ENCODE assay signal across 24 mouse cellular contexts in genomic region chr9:14109492-14109891, GRCm38 (mm10).
DNase-seq lines count a peak whose midpoint lies in the region; ATAC-seq and TF ChIP-seq lines count a peak whose summit lies in the region.
"Had no signal": no experiment of that assay in that cellular context is flagged by ENCODE, and none has a peak within 500 bp of the region (broad histone marks: within the 10 kb centered on the region; RNA-seq: fewer than 3 reads in every experiment).

No protein-coding gene starts in this region.

- no peak overlapping the region for H3K4me3 ChIP-seq in intestine, embryonic 14.5 days (ENCODE audit: low read depth, low read length)
- no peak overlapping the region for H3K4me3 ChIP-seq in intestine, postnatal 0 days (ENCODE audit: low read depth, low read length)
- no peak overlapping the region for H3K4me3 ChIP-seq in stomach, embryonic 14.5 days (ENCODE audit: low read depth, low read length)
- no peak overlapping the region for H3K4me3 ChIP-seq in stomach, postnatal 0 days (ENCODE audit: low read depth, low read length)
- no peak overlapping the region for H3K4me3 ChIP-seq in intestine, embryonic 16.5 days (ENCODE audit: low read length)
- no peak overlapping the region for H3K4me3 ChIP-seq in stomach, embryonic 16.5 days (replicated peaks; ENCODE audit: low read length)
- no peak overlapping the region for H3K4me3 ChIP-seq in forebrain, embryonic 15.5 days
- no peak overlapping the region for H3K4me3 ChIP-seq in hindbrain, embryonic 14.5 days (replicated peaks; ENCODE audit: low read length)
- H3K4me3 ChIP-seq: embryonic facial prominence, embryonic 12.5 days; embryonic facial prominence, embryonic 15.5 days; erythroblast, embryonic 14.5 days; forebrain, embryonic 10.5 days; forebrain, embryonic 12.5 days had no signal

- H3K4me1 ChIP-seq in intestine, embryonic 14.5 days (replicated peaks; ENCODE audit: control insufficient read depth, insufficient read depth, low read length) = no peaks in the 10 kb centered on the region
- H3K4me1 ChIP-seq in intestine, postnatal 0 days (replicated peaks; ENCODE audit: control insufficient read depth, insufficient read depth, low read length) = no peaks in the 10 kb centered on the region; the same call in 1 of the 2 replicates
- H3K4me1 ChIP-seq in stomach, embryonic 14.5 days (ENCODE audit: control insufficient read depth, insufficient read depth, low read length) = peaks cover 4% of the 10 kb centered on the region; the same call in 1 of the 2 replicates
- H3K4me1 ChIP-seq in stomach, postnatal 0 days (replicated peaks; ENCODE audit: control insufficient read depth, insufficient read depth) = no peaks in the 10 kb centered on the region
- peaks cover 5% of the 10 kb centered on the region; the same call in 1 of the 2 replicates for H3K4me1 ChIP-seq in intestine, embryonic 16.5 days (ENCODE audit: control insufficient read depth, insufficient read depth, low read length)
- peaks cover 11% of the 10 kb centered on the region; the same call in 1 of the 2 replicates for H3K4me1 ChIP-seq in stomach, embryonic 16.5 days (ENCODE audit: control insufficient read depth, insufficient read depth, low read length)
- H3K4me1 ChIP-seq in forebrain, embryonic 15.5 days = no peaks in the 10 kb centered on the region
- H3K4me1 ChIP-seq in hindbrain, embryonic 14.5 days (replicated peaks; ENCODE audit: control insufficient read depth, insufficient read depth, low read length) = no peaks in the 10 kb centered on the region
- H3K4me1 ChIP-seq: embryonic facial prominence, embryonic 15.5 days; forebrain, embryonic 12.5 days had no signal

- no peak overlapping the region for H3K27ac ChIP-seq in intestine, embryonic 14.5 days (ENCODE audit: low read depth)
- H3K27ac ChIP-seq in intestine, postnatal 0 days (ENCODE audit: low read depth, low read length) = no peak overlapping the region
- peak overlapping the region; percentile 13; the same call in 1 of the 2 replicates for H3K27ac ChIP-seq in stomach, embryonic 14.5 days (ENCODE audit: low read length)
- no peak overlapping the region for H3K27ac ChIP-seq in stomach, postnatal 0 days (replicated peaks)
- H3K27ac ChIP-seq in intestine, embryonic 16.5 days (ENCODE audit: low read length) = no peak overlapping the region
- 0 out of 2 replicates have a peak overlapping the region, but pooled peaks have one; percentile 23 for H3K27ac ChIP-seq in stomach, embryonic 16.5 days (ENCODE audit: low read length)
- no peak overlapping the region for H3K27ac ChIP-seq in forebrain, embryonic 15.5 days (replicated peaks)
- no peak overlapping the region for H3K27ac ChIP-seq in hindbrain, embryonic 14.5 days
- H3K27ac ChIP-seq: embryonic facial prominence, embryonic 12.5 days; embryonic facial prominence, embryonic 15.5 days; forebrain, embryonic 10.5 days; forebrain, embryonic 12.5 days had no signal

- no peak for DNase-seq in intestine, embryonic 14.5 days (ENCODE audit: low spot score)
- DNase-seq in stomach, postnatal 0 days (ENCODE audit: low spot score) = no peak
- DNase-seq in hindbrain, embryonic 14.5 days (ENCODE audit: low spot score) = no peak
- DNase-seq: adrenal gland, adult 2 months; adrenal gland, postnatal 10 days; adrenal gland, postnatal 25 days; cerebellum, adult 11 months; cerebellum, adult 18-20 months; cerebellum, adult 8-10 months; cerebellum, adult 9-11 months; cerebellum, postnatal 36 days; embryo, embryonic 11 days; forebrain, postnatal 0 days had no signal

- no peaks in the 10 kb centered on the region for H3K27me3 ChIP-seq in intestine, embryonic 14.5 days (replicated peaks; ENCODE audit: control insufficient read depth, insufficient read depth, low read length)
- no peaks in the 10 kb centered on the region for H3K27me3 ChIP-seq in intestine, postnatal 0 days (replicated peaks; ENCODE audit: control insufficient read depth, insufficient read depth, low read length)
- H3K27me3 ChIP-seq in stomach, embryonic 14.5 days (ENCODE audit: control insufficient read depth, insufficient read depth, low read length) = no peaks in the 10 kb centered on the region
- H3K27me3 ChIP-seq in stomach, postnatal 0 days (ENCODE audit: control insufficient read depth, insufficient read depth, low read length) = no peaks in the 10 kb centered on the region
- H3K27me3 ChIP-seq in intestine, embryonic 16.5 days (replicated peaks; ENCODE audit: control insufficient read depth, insufficient read depth, low read length) = no peaks in the 10 kb centered on the region
- H3K27me3 ChIP-seq in stomach, embryonic 16.5 days (ENCODE audit: control insufficient read depth, insufficient read depth, low read length) = no peaks in the 10 kb centered on the region
- H3K27me3 ChIP-seq in forebrain, embryonic 15.5 days = no peaks in the 10 kb centered on the region
- no peaks in the 10 kb centered on the region for H3K27me3 ChIP-seq in hindbrain, embryonic 14.5 days (ENCODE audit: control insufficient read depth, insufficient read depth, low read length)
- H3K27me3 ChIP-seq: embryonic facial prominence, embryonic 12.5 days; embryonic facial prominence, embryonic 15.5 days; forebrain, embryonic 12.5 days had no signal

- no peak for TF ChIP-seq EP300 in stomach, postnatal 0 days (optimal IDR thresholded peaks at IDR 0.05)

- H3K4me2 ChIP-seq in intestine, embryonic 14.5 days (ENCODE audit: low read length) = no peak overlapping the region
- H3K4me2 ChIP-seq in intestine, postnatal 0 days (replicated peaks; ENCODE audit: low read depth) = no peak overlapping the region
- H3K4me2 ChIP-seq in stomach, embryonic 14.5 days (replicated peaks; ENCODE audit: low read depth, low read length) = no peak overlapping the region
- H3K4me2 ChIP-seq in stomach, postnatal 0 days (replicated peaks; ENCODE audit: low read depth) = no peak overlapping the region
- no peak overlapping the region for H3K4me2 ChIP-seq in intestine, embryonic 16.5 days (ENCODE audit: low read depth, low read length)
- H3K4me2 ChIP-seq in stomach, embryonic 16.5 days (ENCODE audit: low read depth, low read length) = no peak overlapping the region
- no peak overlapping the region for H3K4me2 ChIP-seq in forebrain, embryonic 15.5 days (replicated peaks)
- no peak overlapping the region for H3K4me2 ChIP-seq in hindbrain, embryonic 14.5 days (replicated peaks)
- H3K4me2 ChIP-seq: embryonic facial prominence, embryonic 12.5 days; embryonic facial prominence, embryonic 15.5 days; forebrain, embryonic 12.5 days had no signal

- no peak overlapping the region for H3K9ac ChIP-seq in intestine, embryonic 14.5 days (ENCODE audit: low read length)
- no peak overlapping the region for H3K9ac ChIP-seq in intestine, postnatal 0 days (ENCODE audit: low read depth, low read length)
- H3K9ac ChIP-seq in stomach, embryonic 14.5 days (replicated peaks; ENCODE audit: low read depth, low read length) = no peak overlapping the region
- H3K9ac ChIP-seq in stomach, postnatal 0 days (ENCODE audit: low read length) = no peak overlapping the region
- no peak overlapping the region for H3K9ac ChIP-seq in intestine, embryonic 16.5 days (ENCODE audit: low read depth, low read length)
- no peak overlapping the region for H3K9ac ChIP-seq in stomach, embryonic 16.5 days (ENCODE audit: low read length)
- no peak overlapping the region for H3K9ac ChIP-seq in forebrain, embryonic 15.5 days (replicated peaks)
- H3K9ac ChIP-seq in hindbrain, embryonic 14.5 days = no peak overlapping the region
- H3K9ac ChIP-seq: embryonic facial prominence, embryonic 12.5 days; embryonic facial prominence, embryonic 15.5 days; forebrain, embryonic 12.5 days; forebrain, postnatal 0 days had no signal

- 0 out of 2 replicates have a peak, but pooled peaks have one; percentile 12 for ATAC-seq in intestine, embryonic 14.5 days (replicated peaks; ENCODE audit: low FRiP score, low TSS enrichment, low read depth)
- ATAC-seq in intestine, postnatal 0 days = no peak
- ATAC-seq in stomach, embryonic 14.5 days (ENCODE audit: insufficient number of reproducible peaks, insufficient read depth, low FRiP score, low read depth) = no peak
- ATAC-seq in stomach, postnatal 0 days (ENCODE audit: low FRiP score, low TSS enrichment) = no peak
- peak; percentile 50; the same call in 1 of the 2 replicates for ATAC-seq in intestine, embryonic 16.5 days
- no peak for ATAC-seq in stomach, embryonic 16.5 days (ENCODE audit: insufficient read depth, low FRiP score)
- ATAC-seq in forebrain, embryonic 15.5 days (replicated peaks) = no peak
- no peak for ATAC-seq in hindbrain, embryonic 14.5 days (ENCODE audit: low FRiP score)
- ATAC-seq: forebrain, embryonic 14.5 days; forebrain, postnatal 0 days had no signal

- no peaks in the 10 kb centered on the region for H3K9me3 ChIP-seq in intestine, embryonic 14.5 days (ENCODE audit: control insufficient read depth, low read length)
- no peaks in the 10 kb centered on the region for H3K9me3 ChIP-seq in intestine, postnatal 0 days (ENCODE audit: control insufficient read depth)
- no peaks in the 10 kb centered on the region for H3K9me3 ChIP-seq in stomach, embryonic 14.5 days (ENCODE audit: control insufficient read depth, low read depth, low read length)
- H3K9me3 ChIP-seq in stomach, postnatal 0 days (ENCODE audit: control insufficient read depth, low read length) = no peaks in the 10 kb centered on the region
- H3K9me3 ChIP-seq in intestine, embryonic 16.5 days (ENCODE audit: control insufficient read depth, low read length) = no peaks in the 10 kb centered on the region
- no peaks in the 10 kb centered on the region for H3K9me3 ChIP-seq in stomach, embryonic 16.5 days (replicated peaks; ENCODE audit: control insufficient read depth, low read length)
- no peaks in the 10 kb centered on the region for H3K9me3 ChIP-seq in forebrain, embryonic 15.5 days
- H3K9me3 ChIP-seq in hindbrain, embryonic 14.5 days (ENCODE audit: control insufficient read depth, low read length) = no peaks in the 10 kb centered on the region
- H3K9me3 ChIP-seq: embryonic facial prominence, embryonic 12.5 days; embryonic facial prominence, embryonic 15.5 days; forebrain, embryonic 10.5 days; forebrain, embryonic 12.5 days had no signal

- WGBS in intestine, embryonic 14.5 days = 64% methylated on average over 4 of the region's 4 CpGs
- 50% methylated on average over 4 of the region's 4 CpGs for WGBS in intestine, postnatal 0 days
- 63% methylated on average over 4 of the region's 4 CpGs for WGBS in stomach, embryonic 14.5 days
- WGBS in stomach, postnatal 0 days = 43% methylated on average over 4 of the region's 4 CpGs
- WGBS in intestine, embryonic 16.5 days = 51% methylated on average over 4 of the region's 4 CpGs
- 52% methylated on average over 4 of the region's 4 CpGs for WGBS in stomach, embryonic 16.5 days
- 84% methylated on average over 4 of the region's 4 CpGs for WGBS in forebrain, embryonic 15.5 days
- WGBS in hindbrain, embryonic 14.5 days = 86% methylated on average over 4 of the region's 4 CpGs

- no peak for TF ChIP-seq CTCF in intestine, postnatal 0 days (IDR thresholded peaks at IDR 0.05; ENCODE audit: low read depth)
- no peak for TF ChIP-seq CTCF in stomach, postnatal 0 days (IDR thresholded peaks at IDR 0.05; ENCODE audit: low read depth)

- H3K36me3 ChIP-seq in intestine, embryonic 14.5 days (ENCODE audit: control insufficient read depth, insufficient read depth, low read length) = no peaks in the 10 kb centered on the region
- H3K36me3 ChIP-seq in intestine, postnatal 0 days (ENCODE audit: control insufficient read depth, insufficient read depth) = no peaks in the 10 kb centered on the region
- no peaks in the 10 kb centered on the region for H3K36me3 ChIP-seq in stomach, embryonic 14.5 days (ENCODE audit: control insufficient read depth, insufficient read depth, low read length)
- no peaks in the 10 kb centered on the region for H3K36me3 ChIP-seq in stomach, postnatal 0 days (ENCODE audit: control insufficient read depth, insufficient read depth, low read length)
- no peaks in the 10 kb centered on the region for H3K36me3 ChIP-seq in intestine, embryonic 16.5 days (ENCODE audit: control insufficient read depth, insufficient read depth, low read length)
- H3K36me3 ChIP-seq in stomach, embryonic 16.5 days (ENCODE audit: control insufficient read depth, insufficient read depth, low read length) = no peaks in the 10 kb centered on the region
- no peaks in the 10 kb centered on the region for H3K36me3 ChIP-seq in forebrain, embryonic 15.5 days
- H3K36me3 ChIP-seq in hindbrain, embryonic 14.5 days (replicated peaks; ENCODE audit: control insufficient read depth, insufficient read depth) = no peaks in the 10 kb centered on the region
- H3K36me3 ChIP-seq: embryonic facial prominence, embryonic 12.5 days; embryonic facial prominence, embryonic 15.5 days; forebrain, embryonic 10.5 days; forebrain, embryonic 12.5 days had no signal

Comparison
In these comparisons a context has a peak if more than half of its experiments do, and no peak if none do; other contexts are left out.
1. ATAC-seq: peak in intestine, embryonic 14.5 days (single experiment) and intestine, embryonic 16.5 days (single experiment); none in intestine, postnatal 0 days (single experiment), stomach, embryonic 14.5 days (single experiment), stomach, postnatal 0 days (single experiment), stomach, embryonic 16.5 days (single experiment), forebrain, embryonic 15.5 days (single experiment) and hindbrain, embryonic 14.5 days (single experiment).
2. H3K27ac ChIP-seq: peak in stomach, embryonic 14.5 days (single experiment) and stomach, embryonic 16.5 days (single experiment); none in intestine, embryonic 14.5 days (single experiment), intestine, postnatal 0 days (single experiment), stomach, postnatal 0 days (single experiment), intestine, embryonic 16.5 days (single experiment), forebrain, embryonic 15.5 days (single experiment) and hindbrain, embryonic 14.5 days (single experiment).